Mouse (Mus musculus): ENCODE results near the gene Arl6ip4.

DNA sequence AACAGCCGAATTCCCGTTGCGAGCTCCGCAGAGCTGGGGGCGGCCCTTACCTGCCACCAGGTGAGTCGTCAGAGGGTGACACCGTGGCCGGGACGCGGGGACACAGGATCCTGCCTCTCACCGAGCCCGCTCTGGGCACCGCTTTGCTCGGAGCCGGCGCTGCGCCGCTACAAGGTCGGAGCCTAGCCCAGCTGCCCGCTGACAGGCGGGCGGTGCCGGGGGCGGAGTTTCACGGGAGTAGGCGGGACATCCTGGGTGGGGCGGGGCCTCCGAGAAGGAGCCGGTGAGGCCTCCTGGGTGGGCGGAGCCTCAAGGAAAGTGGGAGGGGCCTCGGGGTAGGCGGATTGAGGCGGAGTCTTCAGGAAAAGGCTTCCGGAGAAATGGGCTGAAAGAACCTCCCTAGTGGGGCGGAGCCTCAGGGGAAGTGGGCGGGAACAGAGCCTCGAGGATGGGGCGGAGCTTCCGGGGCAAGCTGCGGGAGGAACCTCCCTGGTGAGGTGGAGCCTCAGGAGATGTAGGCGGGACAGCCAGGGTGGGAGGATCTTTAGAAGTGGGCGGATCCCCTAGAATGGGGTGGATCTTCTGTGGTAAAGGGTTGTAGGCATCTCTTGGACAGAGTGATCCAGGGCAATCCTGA lies 20.2 kb upstream of the Arl6ip4 start, which contains the start of gene Abcb9:
- TF ChIP-seq CTCF (IDR thresholded peaks at IDR 0.05; ENCODE audit: low read depth, low read length) (no peak), POLR2A (IDR thresholded peaks at IDR 0.05; ENCODE audit: borderline replicate concordance, low read depth, low read length) (no peak)
